Mouse (Mus musculus): ENCODE results near the gene Zfp119b.
A peak's percentile ranks its signal among the peaks of the same experiment; 100 is the strongest.
"Not testable (repeated sequence)": the region's sequence is repeated elsewhere in the genome, so short reads cannot be mapped to it uniquely, and the experiment has no call there.

Gene Zfp119b

DNA sequence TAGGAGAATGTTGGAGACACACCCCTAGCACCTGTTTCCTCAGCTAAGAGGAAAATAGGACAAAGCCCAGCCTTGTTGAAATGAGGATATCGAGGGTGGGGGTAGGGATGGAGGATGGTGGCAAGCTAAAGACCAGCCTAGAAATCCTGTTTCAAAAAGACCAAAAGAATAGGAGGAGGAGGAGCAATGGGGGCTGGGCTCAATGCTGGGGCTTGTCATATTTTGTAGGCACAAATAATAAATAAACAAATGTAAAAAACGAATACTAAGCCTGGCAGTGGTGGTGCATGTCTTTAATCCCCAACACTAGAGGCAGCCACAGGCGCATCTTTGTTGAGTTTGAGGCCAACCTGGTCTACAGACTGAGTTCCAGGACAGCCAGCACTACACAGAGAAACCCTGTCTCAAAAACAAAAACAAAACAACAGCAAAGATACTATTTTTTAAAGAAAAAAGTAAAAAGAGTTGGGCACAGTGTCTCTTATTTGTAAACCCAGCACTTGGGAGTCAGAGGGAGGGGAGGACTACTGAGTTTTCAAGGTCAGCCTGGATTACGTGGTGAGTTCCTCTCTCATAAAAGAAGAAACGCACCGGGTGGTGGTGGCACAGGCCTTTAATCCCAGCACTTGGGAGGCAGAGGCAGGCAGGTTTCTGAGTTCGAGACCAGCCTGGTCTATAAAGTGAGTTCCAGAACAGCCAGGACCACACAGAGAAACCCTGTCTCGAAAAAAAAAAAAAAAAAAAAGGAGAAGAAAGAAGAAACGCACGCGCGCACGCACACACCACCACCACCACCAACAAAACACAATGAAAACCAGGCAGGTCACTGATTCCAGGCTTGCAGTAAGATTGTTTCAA is 8.7 kb upstream of the Zfp119b start:
- no peak for DNase-seq (ENCODE audit: low spot score in 2 of 2)

DNA sequence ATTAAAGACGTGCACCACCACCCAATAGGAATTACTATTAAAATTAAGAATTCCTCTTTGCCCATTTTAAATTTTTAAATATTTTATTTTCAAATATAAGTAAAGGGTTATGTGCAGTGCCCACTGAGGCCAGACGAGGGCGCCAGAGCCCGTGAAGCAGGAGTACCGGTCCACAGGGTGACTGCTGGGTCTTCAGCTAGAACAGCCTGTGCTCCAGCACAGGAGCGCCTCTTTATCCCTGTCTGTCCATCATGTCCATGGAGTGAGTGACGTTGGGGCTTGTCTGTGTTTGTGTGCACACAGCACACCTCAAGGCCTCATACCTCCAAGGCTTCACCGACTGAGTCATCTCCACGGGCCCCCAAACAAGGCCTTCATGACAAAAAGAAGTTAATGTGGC is 7.9 kb upstream of the Zfp119b start:
- DNase-seq (ENCODE audit: low spot score in 2 of 2) = peak; percentile 47 to 75

DNA sequence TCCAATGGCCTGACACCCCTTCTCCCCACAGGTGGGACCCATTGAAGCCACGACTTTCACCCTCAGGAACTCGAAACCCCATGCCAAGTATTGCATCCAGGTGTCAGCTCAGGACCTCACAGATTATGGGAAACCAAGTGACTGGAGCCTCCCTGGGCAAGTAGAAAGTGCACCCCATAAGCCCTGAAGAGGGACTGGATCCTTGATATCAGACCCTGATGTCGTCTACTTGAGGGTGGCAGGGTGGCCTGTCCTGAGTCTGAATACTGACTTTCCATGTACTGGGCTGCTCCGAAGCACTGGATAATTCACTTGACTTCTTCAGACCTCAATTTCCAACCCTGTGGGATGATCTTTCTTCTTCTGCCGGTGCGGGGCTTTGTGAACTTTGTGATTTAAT is 7.3 kb upstream of the Zfp119b start:
- DNase-seq (ENCODE audit: low spot score in 2 of 2) = no peak

DNA sequence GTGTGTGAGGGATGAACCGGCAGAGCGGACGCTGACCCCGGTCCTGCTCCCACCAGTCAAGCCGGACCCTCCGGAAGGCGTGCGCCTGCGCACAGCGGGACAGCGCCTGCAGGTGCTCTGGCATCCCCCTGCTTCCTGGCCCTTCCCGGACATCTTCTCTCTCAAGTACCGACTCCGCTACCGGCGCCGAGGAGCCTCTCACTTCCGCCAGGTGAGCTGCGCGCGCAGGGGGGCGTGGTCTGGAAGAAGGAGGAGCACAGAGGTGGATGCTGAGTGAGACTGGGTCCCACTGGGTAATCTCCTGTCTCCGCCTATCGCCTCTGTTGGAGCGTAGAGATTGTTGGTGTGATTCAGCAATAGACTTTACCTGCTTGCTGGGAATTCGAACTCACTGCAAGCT is 6.8 kb upstream of the Zfp119b start:
- DNase-seq (ENCODE audit: low spot score in 2 of 2) = peak; percentile 44 to 56

DNA sequence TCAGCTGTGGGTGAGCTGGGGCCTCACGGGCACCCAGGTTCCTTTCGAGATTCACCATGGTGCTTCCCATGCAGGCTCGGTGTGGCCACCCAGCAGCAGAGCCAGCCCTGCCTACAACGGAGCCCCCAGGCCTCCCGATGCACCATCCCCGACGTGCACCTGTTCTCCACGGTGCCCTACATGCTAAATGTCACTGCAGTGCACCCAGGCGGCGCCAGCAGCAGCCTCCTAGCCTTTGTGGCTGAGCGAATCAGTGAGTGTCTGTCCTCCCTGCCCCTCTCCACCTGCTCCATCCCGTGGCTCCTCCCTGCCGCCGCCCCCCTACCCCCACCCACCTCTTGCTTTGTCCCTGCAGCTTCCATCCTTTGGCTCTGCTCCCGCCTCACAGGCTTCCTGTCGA is 4.9 kb upstream of the Zfp119b start:
- DNase-seq (ENCODE audit: low spot score in 2 of 2) = no peak

DNA sequence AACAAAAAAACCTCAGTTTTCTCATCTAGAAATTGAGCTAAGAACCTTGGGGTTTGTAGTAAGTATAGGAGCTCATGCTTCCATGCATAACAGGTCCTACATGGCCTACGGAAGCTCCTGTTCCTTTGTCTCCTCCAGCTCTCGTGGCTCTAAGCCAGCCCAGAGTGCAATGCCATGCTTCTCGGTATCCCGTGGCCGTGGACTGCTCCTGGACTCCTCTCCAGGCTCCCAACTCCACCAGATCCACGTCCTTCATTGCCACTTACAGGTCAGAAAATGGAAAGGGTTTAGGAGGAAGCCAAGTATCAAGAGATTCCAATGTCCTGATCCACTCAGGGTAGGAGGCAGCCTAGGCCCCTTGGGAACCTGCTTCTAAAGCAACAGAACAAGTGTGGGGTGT is 4.5 kb upstream of the Zfp119b start:
- DNase-seq (ENCODE audit: low spot score in 2 of 2) = no peak

DNA sequence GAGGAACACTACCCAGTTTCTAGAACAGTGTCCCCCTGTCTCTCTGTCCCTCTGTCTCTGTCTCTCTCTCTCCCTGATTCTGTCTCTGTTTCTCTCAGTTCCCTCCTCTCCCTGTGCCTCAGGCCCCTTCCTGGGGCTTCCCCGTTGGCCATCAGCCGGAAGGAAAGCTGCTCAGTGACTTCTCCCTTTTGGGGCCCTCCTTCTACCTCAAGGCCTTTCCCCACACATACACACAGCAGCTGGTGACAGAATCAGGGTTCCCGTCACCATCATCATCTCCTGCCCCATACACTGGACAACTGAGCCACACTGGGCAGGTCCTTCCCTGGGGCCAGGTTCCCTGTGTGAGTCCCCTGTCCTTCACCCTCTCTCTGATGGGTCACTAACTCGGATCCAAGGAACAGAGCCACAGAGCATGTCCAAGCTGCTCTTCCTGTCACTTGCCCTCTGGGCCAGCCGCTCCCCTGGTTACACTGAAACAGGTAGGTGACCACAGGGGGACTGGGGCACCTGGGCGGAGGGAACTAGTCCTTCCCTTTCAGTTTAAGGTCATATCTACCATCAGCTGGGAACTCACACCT is 3.2 kb upstream of the Zfp119b start, which contains the start of gene Ebi3:
Ebi3 (plus strand) TSS at position 194 of the 581 bp plus-strand sequence.
- DNase-seq (ENCODE audit: low spot score in 2 of 2) = peak in 1 of 2 experiments; percentile 21

DNA sequence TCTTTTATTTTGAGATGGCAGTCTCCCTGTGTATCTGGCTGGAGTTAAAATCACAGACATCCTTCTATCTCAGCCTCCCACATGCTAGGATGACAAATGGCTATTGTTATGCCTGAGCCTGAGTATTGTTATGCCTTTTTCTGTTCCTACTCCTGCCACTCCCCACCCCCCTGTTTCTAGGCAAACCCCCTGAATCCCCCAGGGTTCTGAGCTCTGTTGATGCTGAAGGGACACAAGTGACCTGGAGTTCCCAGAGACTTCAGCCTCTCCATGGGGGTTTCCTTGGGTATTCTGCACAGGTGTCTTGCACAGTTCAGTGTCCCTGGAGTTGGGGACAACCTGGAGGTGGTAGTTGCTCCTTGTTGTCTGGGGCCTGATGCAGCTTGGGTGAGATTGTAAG is 2.7 kb upstream of the Zfp119b start:
- DNase-seq (ENCODE audit: low spot score in 2 of 2) = no peak

DNA sequence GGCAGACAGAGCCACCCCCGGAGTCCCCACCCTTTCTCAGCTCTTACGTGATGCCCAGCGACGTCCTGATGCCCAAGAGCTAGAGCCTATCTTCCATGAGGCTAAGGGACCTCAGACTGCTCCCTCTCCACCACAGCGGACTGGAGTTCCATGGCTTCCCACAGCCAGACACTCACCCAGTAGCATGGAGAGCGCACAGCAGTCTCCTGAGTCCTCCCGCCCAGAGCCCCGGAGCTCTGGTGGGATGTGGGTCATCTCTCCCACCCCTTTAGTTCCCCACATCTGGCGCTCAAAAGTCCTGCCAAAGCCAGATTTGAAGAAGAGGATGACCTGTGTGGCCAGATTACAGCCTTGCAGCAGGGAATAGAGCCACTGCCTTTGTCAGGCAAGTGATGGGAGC is 1.3 kb upstream of the Zfp119b start:
- DNase-seq (ENCODE audit: low spot score in 2 of 2) = no peak

DNA sequence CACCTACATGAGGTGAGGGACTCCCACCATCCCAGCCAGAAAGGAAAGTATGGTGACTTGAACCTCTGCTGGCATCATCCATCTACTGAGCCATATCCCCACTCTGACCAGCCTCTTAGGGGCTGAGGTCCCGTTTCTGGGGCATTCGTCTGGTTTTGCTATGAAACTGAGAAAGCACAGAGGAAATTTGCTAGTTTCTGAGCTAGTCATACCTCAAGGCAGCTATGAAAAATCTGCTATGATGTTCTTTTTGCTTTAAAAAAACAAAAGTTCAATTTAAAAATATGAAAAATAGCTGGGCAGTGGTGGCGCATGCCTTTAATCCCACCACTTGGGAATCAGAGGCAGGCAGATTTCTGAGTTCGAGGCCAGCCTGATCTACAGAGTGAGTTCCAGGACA is 653 bp downstream of the Zfp119b start:
- DNase-seq (ENCODE audit: low spot score in 2 of 2) = no peak

DNA sequence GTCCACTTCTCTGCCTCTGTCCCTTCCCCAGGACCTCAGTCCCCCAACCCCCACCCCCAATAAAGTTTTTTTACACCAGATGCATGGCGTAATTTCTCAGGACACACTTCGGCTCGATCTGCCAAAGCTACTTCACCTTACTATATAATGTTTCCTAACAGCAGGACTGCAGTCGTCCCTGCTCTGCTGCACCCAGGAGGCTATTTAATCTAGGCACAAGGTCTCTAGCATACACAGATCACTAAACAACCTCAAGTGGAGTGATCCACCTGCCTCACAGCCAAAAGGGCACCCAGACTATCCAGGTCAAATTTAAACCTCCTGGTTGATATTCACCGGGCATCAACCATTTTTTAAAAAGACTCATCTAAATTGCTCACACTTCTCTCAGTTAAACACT is 3.6 kb downstream of the Zfp119b start:
- no peak for DNase-seq (ENCODE audit: low spot score in 2 of 2)

DNA sequence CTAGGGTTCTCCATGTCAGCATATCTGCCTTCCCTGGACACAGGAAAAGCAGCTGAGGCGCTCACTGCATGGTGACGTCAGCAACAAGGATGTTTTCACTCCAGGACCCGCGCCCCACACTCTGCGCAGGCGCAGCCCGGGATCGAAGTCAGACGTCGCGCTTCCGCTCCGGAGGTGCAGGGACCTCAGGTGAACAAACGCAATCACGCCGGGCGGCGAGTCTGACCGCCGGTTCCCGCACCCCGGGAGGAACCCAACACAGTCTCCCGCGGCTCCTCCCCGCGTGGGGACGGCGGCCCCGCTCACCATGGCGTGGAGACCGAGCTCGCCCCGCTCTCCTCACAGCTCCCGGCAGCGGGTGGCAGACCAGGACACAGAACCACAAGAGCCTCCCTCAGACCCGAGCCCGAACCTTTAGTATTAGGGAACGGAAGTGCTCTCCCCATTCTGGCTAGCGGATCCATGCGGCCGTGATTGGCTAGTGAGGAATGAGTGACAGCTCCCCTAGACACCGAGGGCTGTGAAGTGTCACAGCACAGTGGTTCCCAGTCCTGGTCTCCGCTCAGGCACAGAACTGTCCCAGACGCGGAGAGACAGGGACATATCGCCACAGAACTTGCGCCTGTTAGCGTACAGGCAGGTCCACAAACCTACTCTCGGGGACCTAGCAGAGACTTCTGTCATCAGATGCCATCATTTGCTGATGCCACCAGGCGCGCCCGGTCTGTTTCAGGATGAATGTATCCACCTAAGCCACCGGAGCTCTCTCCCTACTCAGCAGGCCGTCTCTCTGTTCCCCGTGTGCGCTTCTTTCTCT is 4.2 kb downstream of the Zfp119b start:
- peak; percentile 68 to 75 for DNase-seq (ENCODE audit: low spot score in 2 of 2)

DNA sequence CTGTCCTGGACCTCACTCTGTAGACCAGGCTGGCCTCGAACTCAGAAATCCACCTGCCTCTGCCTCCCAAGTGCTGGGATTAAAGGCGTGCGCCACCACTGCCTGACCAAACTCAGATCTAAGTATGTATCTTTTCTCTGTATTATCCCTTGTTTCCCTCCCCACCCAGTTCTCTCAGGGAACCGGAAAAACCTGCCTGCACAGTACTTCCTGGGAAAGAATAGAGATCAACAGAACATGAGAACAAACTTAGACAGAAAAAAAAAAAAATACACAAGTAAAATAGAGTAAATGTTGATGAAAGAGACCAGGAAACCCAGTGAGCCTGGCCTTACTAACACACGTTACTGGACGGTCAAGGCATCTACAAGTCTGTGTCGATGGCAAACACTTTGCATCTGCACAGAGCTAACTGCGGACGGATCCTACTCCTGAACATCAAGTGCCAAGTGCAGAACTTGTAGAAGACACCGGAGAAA is 4.9 kb downstream of the Zfp119b start:
- not testable (repeated sequence) for DNase-seq (ENCODE audit: low spot score in 2 of 2)

DNA sequence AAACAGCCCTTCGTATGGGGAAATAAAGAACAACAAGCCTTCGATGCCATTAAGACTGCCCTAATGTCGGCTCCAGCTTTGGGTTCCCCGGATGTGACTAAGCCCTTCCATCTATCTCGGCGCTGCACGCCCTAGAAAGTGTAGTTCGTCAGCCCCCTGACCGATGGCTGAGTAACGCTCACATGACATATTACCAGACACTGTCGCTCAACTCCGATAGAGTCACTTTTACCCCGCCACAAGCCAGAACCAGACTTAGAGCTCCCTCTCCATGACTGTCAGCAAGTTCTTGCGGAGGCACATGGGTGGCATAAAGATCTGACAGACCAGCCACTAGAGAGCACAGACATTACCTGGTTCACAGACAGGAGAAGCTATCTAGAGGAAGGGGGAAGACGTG is 16.1 kb downstream of the Zfp119b start:
- DNase-seq (ENCODE audit: low spot score in 2 of 2) = no peak

DNA sequence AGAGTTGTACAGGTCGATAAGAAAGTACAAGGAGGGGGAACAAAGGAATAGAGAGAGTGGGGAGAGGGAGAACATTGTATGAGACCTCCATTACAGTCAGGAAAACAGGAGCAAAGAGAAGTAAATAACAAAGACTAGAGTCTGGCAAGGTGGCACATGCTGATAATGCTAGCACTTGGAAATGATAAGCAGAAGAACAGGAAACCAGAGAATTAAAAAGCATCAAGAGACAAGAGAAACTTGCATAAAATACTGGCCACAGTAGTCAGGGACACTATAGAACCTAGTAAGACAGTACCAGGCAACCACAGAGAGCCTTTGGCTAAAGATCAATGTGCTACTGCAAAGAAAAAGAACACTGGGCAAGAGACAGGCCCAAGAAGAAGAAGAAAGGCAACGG is 16.7 kb downstream of the Zfp119b start:
- no peak for DNase-seq (ENCODE audit: low spot score in 2 of 2)

DNA sequence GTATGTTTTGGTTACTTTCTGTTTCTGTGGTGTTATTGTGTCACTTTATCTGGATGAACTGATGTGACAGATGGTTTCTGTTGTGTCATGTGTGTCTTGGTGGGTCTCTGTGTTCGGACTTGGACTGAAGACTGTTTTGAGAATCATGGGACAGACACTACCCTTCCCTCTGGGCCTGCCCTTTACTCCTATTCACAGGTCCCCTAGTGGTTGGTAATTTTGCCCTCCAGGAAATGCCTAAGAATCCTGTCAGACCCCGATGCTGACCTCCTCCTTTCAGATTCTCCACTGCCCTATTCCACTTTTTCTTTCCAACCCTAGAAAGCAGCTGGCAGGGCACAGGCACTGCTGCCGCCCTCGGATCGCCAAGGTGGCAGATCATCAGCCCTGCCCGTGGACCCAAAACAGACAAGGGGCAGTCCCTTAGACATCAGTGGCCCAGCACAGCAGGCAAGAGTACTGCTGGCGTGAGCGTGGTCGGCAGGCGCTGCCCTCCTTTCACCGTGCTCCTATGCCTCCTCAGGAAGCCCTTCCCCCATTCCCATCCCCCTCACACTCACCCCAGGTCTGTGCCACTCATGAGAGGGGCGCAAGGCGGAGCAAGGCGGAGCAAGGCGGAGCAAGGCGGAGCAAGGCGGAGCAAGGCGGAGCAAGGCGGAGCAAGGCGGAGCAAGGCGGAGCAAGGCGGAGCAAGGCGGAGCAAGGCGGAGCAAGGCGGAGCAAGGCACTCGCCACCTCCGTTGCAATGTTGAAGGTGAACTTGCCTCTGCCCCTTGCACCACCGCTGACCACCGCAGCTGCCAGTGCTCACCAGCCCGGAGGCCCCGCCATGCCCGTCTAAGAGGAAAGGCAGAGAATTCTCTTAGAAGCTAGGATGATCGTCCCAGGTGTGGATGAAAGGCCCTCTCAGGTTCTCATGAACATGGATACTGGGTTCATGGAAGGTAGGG is 17.5 kb downstream of the Zfp119b start:
- DNase-seq (ENCODE audit: low spot score in 2 of 2) = no peak

DNA sequence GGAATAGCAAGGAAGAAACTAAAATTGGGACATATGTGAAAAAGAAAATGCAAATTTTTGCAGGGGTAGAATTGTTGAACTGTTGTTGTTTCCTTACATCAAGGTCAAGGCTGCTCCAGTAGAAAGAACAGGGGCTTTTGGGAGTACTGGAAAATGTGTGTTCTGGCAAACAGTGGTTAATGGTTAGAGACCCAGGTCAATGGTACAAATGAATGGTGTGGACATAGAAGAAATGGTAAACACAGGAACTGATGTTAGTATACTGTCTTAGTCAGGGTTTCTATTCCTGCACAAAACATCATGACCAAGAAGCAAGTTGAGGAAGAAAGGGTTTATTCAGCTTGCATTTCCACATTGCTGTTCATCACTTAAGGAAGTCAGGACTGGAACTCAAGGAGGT is 42.6 kb downstream of the Zfp119b start:
- DNase-seq (ENCODE audit: low spot score in 2 of 2) = no peak

DNA sequence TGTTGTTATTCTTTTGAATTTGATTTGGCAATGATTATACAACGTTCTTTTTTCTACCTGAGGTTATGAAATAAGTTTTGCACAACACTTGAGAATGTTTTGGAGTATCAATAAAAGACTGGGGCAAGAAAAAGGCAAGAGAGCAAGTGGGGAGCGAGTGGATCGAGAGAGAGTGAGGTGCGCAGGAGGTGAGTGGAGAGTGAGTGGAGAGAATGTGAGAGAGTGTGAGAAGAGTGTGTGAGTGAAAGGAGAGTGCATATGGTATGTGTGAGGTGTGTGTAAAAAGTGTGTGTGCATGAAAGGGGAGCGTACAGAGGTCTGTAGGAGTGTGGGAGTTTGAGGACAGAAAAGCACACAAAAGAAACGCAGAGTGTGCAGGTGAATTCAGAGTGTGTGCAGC is 45.2 kb downstream of the Zfp119b start:
- no peak for DNase-seq (ENCODE audit: low spot score in 2 of 2)

DNA sequence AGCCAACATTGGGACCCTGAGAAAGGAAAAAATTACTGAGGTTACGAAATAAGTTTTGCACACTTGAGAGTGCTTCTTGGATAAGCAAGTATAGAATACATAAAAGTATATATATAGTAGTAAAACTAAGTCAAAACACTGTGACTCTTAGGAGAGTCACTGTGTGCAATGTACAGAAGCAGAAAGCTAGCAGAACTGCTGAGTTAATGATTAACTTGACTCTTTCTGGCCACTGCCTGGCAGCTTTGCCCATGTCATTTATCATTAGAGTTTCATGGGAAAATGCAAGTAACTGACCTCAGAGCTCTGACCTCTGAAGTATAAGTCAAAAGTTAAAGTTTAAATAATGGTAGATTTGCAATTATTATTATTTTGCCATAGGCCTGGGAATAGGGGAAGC is 45.6 kb downstream of the Zfp119b start:
- DNase-seq (ENCODE audit: low spot score in 2 of 2) = no peak

DNA sequence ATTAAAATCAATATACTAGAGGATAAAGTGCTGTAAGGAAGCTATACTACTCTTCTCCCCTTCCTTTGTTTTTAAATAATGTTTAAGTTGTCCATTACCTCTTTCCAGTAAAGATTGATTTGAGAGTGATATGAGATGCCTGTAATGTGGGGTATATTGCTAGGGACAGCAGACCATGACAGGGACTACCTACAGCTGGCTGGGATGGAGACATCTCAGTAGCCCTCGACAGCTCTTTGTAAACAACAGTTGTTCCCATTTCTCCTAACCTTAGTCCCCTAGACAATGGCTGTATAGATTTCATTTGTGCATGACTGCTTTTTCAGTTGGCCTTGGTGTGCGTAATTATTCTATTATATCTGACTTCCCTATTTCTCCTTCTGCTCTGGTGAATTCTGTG is 46.2 kb downstream of the Zfp119b start:
- no peak for DNase-seq (ENCODE audit: low spot score in 2 of 2)

DNA sequence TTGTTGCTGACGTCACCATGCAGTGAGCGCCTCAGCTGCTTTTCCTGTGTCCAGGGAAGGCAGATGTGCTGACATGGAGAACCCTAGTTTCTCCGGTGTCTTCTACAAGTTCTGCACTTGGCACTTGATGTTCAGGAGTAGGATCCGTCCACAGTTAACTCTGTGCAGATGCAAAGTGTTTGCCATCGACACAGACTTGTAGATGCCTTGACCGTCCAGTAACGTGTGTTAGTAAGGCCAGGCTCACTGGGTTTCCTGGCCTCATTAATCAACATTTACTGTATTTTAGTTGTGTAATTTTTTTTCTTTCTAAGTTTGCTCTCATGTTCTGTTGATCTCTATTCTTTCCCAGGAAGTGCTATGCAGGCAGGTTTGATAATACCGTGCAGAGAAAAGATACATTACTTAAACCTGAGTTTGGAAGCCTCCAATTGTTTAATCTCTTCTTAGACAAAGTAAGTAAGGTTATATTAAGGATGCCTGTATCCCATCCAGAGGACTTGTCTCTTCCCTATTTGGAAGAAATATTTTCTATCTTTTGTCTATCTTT is 56.8 kb downstream of the Zfp119b start:
- not testable (repeated sequence) for DNase-seq (ENCODE audit: low spot score in 2 of 2)
